Mouse (Mus musculus): ENCODE measurements at regions not wholly inside any gene's neighbourhood (a gene's known extent, or its start where the extent isn't known, plus 50 kb on each side); places are given as distances from the start of the nearest gene placed in this dataset.
"Not testable (repeated sequence)": the region's sequence is repeated elsewhere in the genome, so short reads cannot be mapped to it uniquely, and the experiment has no call there.

GRCm38 (mm10) chr4:89753484-89753883, 74.2 kb downstream of the Dmrta1 start:
- Histone ChIP-seq H3K27me3 (no peaks in the 10 kb centered on the region), H3K9me3 (replicated peaks) (no peaks in the 10 kb centered on the region), H3K27ac (no peak overlapping the region), H3K4me2 (no peak overlapping the region), H3K36me3 (no peaks in the 10 kb centered on the region), H3K4me1 (replicated peaks) (no peaks in the 10 kb centered on the region), H3K9ac (no peak overlapping the region), H3K4me3 (no peak overlapping the region)
- WGBS = 50% methylated on average over 1 of the region's 1 CpGs
- no peak for ATAC-seq (replicated peaks; ENCODE audit: insufficient number of reproducible peaks, insufficient read depth, low FRiP score, low read depth)

- Histone ChIP-seq H3K36me3 (no peaks in the 10 kb centered on the region), H3K9ac (no peak overlapping the region), H3K27me3 (no peaks in the 10 kb centered on the region), H3K4me3 (no peak overlapping the region), H3K9me3 (replicated peaks) (no peaks in the 10 kb centered on the region; the same call in 1 of the 2 replicates), H3K27ac (no peak overlapping the region), H3K4me1 (replicated peaks) (no peaks in the 10 kb centered on the region), H3K4me2 (no peak overlapping the region)
- ATAC-seq (replicated peaks; ENCODE audit: insufficient number of reproducible peaks, insufficient read depth, low FRiP score, low read depth) = no peak
- 51% methylated on average over 10 of the region's 10 CpGs for WGBS
These were observed 97.0 kb downstream of the Dmrta1 start for GRCm38 (mm10) chr4:89776269-89776668.

GRCm38 (mm10) chr4:89781487-89781886, 102.3 kb downstream of the Dmrta1 start:
- ATAC-seq (replicated peaks; ENCODE audit: insufficient number of reproducible peaks, insufficient read depth, low FRiP score, low read depth) = no peak
- Histone ChIP-seq H3K9me3 (replicated peaks) (no peaks in the 10 kb centered on the region; the same call in 1 of the 2 replicates), H3K27me3 (no peaks in the 10 kb centered on the region), H3K4me2 (no peak overlapping the region), H3K27ac (no peak overlapping the region), H3K4me1 (replicated peaks) (no peaks in the 10 kb centered on the region), H3K36me3 (no peaks in the 10 kb centered on the region), H3K9ac (no peak overlapping the region), H3K4me3 (no peak overlapping the region)
- 77% methylated on average over 1 of the region's 1 CpGs for WGBS

GRCm38 (mm10) chr4:89816823-89817222, 137.6 kb downstream of the Dmrta1 start:
- WGBS = 82% methylated on average over 7 of the region's 7 CpGs
- no peak overlapping the region for H3K4me3 ChIP-seq
- no peak for ATAC-seq (replicated peaks; ENCODE audit: insufficient number of reproducible peaks, insufficient read depth, low FRiP score, low read depth)

GRCm38 (mm10) chr4:89834552-89835206, 155.4 kb downstream of the Dmrta1 start:
- H3K27ac ChIP-seq = no peak overlapping the region
- no peaks in the 10 kb centered on the region for H3K9me3 ChIP-seq (replicated peaks)
- ATAC-seq (replicated peaks; ENCODE audit: insufficient number of reproducible peaks, insufficient read depth, low FRiP score, low read depth) = no peak
- H3K4me1 ChIP-seq (replicated peaks) = no peaks in the 10 kb centered on the region
- no peak overlapping the region for H3K4me2 ChIP-seq
- WGBS = 64% methylated on average over 6 of the region's 6 CpGs
- H3K27me3 ChIP-seq = no peaks in the 10 kb centered on the region
- H3K36me3 ChIP-seq = no peaks in the 10 kb centered on the region
- no peak overlapping the region for H3K9ac ChIP-seq
- H3K4me3 ChIP-seq = no peak overlapping the region

More at GRCm38 (mm10) chr4:89816823-89817222, 137.6 kb downstream of the Dmrta1 start:
- Histone ChIP-seq H3K27ac (no peak overlapping the region), H3K4me2 (no peak overlapping the region), H3K36me3 (no peaks in the 10 kb centered on the region), H3K9ac (no peak overlapping the region), H3K9me3 (replicated peaks) (no peaks in the 10 kb centered on the region), H3K27me3 (no peaks in the 10 kb centered on the region), H3K4me1 (replicated peaks) (no peaks in the 10 kb centered on the region)

- H3K36me3 ChIP-seq; H3K4me1 ChIP-seq (replicated peaks); ATAC-seq (replicated peaks; ENCODE audit: insufficient number of reproducible peaks, insufficient read depth, low FRiP score, low read depth); H3K9ac ChIP-seq; H3K27ac ChIP-seq; H3K4me3 ChIP-seq; H3K27me3 ChIP-seq; H3K9me3 ChIP-seq (replicated peaks): not testable (repeated sequence)
- WGBS = 26% methylated on average over 7 of the region's 15 CpGs
- H3K4me2 ChIP-seq = peak overlapping the region; percentile 30; the same call in 1 of the 2 replicates
These were observed 196.3 kb downstream of the Dmrta1 start for GRCm38 (mm10) chr4:89875375-89876055.

- 12% methylated on average over 7 of the region's 14 CpGs for WGBS
- Histone ChIP-seq H3K4me3 (peak overlapping the region; percentile 45), H3K4me2 (peak overlapping the region; percentile 63)
- H3K27me3 ChIP-seq; H3K36me3 ChIP-seq; H3K4me1 ChIP-seq (replicated peaks); H3K27ac ChIP-seq; H3K9ac ChIP-seq; H3K9me3 ChIP-seq (replicated peaks); ATAC-seq (replicated peaks; ENCODE audit: insufficient number of reproducible peaks, insufficient read depth, low FRiP score, low read depth): not testable (repeated sequence)
These were observed 196.9 kb downstream of the Dmrta1 start for GRCm38 (mm10) chr4:89876131-89876530.

- Histone ChIP-seq H3K9ac (no peak overlapping the region), H3K27ac (no peak overlapping the region), H3K4me1 (replicated peaks) (no peaks in the 10 kb centered on the region), H3K9me3 (replicated peaks) (no peaks in the 10 kb centered on the region), H3K4me2 (no peak overlapping the region), H3K36me3 (no peaks in the 10 kb centered on the region), H3K4me3 (no peak overlapping the region), H3K27me3 (no peaks in the 10 kb centered on the region)
- 49% methylated on average over 3 of the region's 3 CpGs for WGBS
- ATAC-seq (replicated peaks; ENCODE audit: insufficient number of reproducible peaks, insufficient read depth, low FRiP score, low read depth) = no peak
These were observed 201.8 kb downstream of the Dmrta1 start for GRCm38 (mm10) chr4:89881083-89881482.

GRCm38 (mm10) chr4:89909622-89910021, 230.4 kb downstream of the Dmrta1 start:
- Histone ChIP-seq H3K4me1 (replicated peaks) (no peaks in the 10 kb centered on the region), H3K4me3 (no peak overlapping the region), H3K4me2 (no peak overlapping the region), H3K36me3 (no peaks in the 10 kb centered on the region), H3K27ac (no peak overlapping the region), H3K9ac (no peak overlapping the region), H3K9me3 (replicated peaks) (no peaks in the 10 kb centered on the region), H3K27me3 (no peaks in the 10 kb centered on the region)
- ATAC-seq (replicated peaks; ENCODE audit: insufficient number of reproducible peaks, insufficient read depth, low FRiP score, low read depth) = no peak

- Histone ChIP-seq H3K36me3 (no peaks in the 10 kb centered on the region), H3K9me3 (replicated peaks) (no peaks in the 10 kb centered on the region), H3K9ac (no peak overlapping the region), H3K4me2 (no peak overlapping the region), H3K4me1 (replicated peaks) (no peaks in the 10 kb centered on the region), H3K4me3 (no peak overlapping the region), H3K27ac (no peak overlapping the region), H3K27me3 (no peaks in the 10 kb centered on the region)
- WGBS = 28% methylated on average over 1 of the region's 1 CpGs
- ATAC-seq (replicated peaks; ENCODE audit: insufficient number of reproducible peaks, insufficient read depth, low FRiP score, low read depth) = no peak
These were observed 258.4 kb downstream of the Dmrta1 start for GRCm38 (mm10) chr4:89937673-89938072.

GRCm38 (mm10) chr4:89941308-89941707, 262.1 kb downstream of the Dmrta1 start:
- no peaks in the 10 kb centered on the region for H3K36me3 ChIP-seq
- H3K27ac ChIP-seq = no peak overlapping the region
- H3K4me3 ChIP-seq = no peak overlapping the region
- no peak overlapping the region for H3K9ac ChIP-seq
- no peaks in the 10 kb centered on the region for H3K4me1 ChIP-seq (replicated peaks)
- H3K9me3 ChIP-seq (replicated peaks) = no peaks in the 10 kb centered on the region
- H3K4me2 ChIP-seq = no peak overlapping the region
- ATAC-seq (replicated peaks; ENCODE audit: insufficient number of reproducible peaks, insufficient read depth, low FRiP score, low read depth) = no peak
- WGBS = 39% methylated on average over 4 of the region's 4 CpGs
- no peaks in the 10 kb centered on the region for H3K27me3 ChIP-seq

- Histone ChIP-seq H3K9me3 (replicated peaks) (no peaks in the 10 kb centered on the region), H3K27ac (no peak overlapping the region), H3K4me1 (replicated peaks) (no peaks in the 10 kb centered on the region), H3K4me2 (no peak overlapping the region), H3K36me3 (no peaks in the 10 kb centered on the region), H3K9ac (no peak overlapping the region), H3K27me3 (no peaks in the 10 kb centered on the region), H3K4me3 (no peak overlapping the region)
- ATAC-seq (replicated peaks; ENCODE audit: insufficient number of reproducible peaks, insufficient read depth, low FRiP score, low read depth) = no peak
- WGBS = 71% methylated on average over 3 of the region's 3 CpGs
These were observed 242.5 kb upstream of the Zfp352 start for GRCm38 (mm10) chr4:89976146-89976545.
